Mouse (Mus musculus) heart, postnatal 14 days (tissue): ENCODE results near the gene Sell. TPM values are rescaled to one million over a fixed set of nuclear protein-coding genes. Genes with fewer than 3 reads are reported as not detected.
"Not testable (repeated sequence)": the region's sequence is repeated elsewhere in the genome, so short reads cannot be mapped to it uniquely, and the experiment has no call there.

Experiments used
- DNase-seq, 2 experiments: peaks; one replicate each; pipeline ENCODE4 v3.0.0; 2021 to 2022
- intact Hi-C: fragments of 180-260 bp; cut with DNase I; formaldehyde crosslinking; loops from one replicate; pipeline ENCODE4 v1.15.1; 2025
- long read RNA-seq, 2 experiments: library from polyadenylated mRNA; stranded (forward); transcript quantifications; one replicate each; pipeline ENCODE4 v2.0.0; 2021
- total RNA-seq, 2 experiments: library from RNA; stranded (reverse); gene quantifications; 2 replicates each; pipeline ENCODE4 v1.2.3; 2021

The Sell gene
- 1 to 10 TPM; 1.1 to 2.6 TPM for total RNA-seq
- long read RNA-seq, experiment 1 = 0 reads
- long read RNA-seq, experiment 2 = 0 reads

DNA sequence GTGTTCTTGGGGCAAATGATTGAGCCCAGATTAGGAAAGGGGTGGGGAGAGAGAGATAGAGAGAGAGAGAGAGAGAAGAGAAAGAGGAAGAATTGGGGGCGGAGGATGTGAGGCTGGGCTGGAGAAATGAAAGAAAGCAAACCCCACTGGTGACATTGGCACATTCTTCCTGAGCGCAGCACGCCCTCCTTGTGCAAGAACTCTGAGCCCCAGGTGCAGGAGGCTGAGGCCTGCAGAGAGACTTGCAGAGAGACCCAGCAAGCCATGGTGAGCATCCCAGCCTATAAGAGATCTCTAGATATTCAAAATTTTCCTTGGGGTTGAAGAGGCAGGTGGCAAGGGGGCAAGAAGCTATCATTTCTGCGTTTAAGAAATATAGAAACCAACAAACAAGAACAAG, at the start of gene Sell:
Sell (plus strand) TSS at position 58 of the 400 bp plus-strand sequence.
- no peak for DNase-seq
- intact Hi-C loops = loop anchor here (2.0 kb wide), 1 partner anchor 77 kb away; no protein-coding TSS in a partner anchor

DNA sequence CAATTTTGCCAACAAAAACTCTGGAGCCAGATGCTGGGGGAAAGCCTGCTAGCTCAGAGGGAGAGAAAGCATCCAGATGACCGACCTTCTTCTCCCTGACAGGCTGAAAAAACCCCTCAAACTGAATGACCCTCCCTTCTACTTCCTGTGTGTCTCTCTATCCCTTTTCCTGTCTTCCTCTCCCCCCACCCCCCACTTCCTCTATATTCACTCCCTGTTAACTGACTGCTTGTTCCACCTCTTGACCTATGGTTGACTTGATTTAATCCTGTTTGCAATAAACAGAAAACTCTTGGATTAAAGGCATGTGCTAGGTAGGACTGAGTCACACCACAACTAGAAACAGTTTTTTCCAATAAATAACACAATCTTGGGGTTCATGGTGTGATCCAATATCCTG, 47.2 kb upstream of the Sell start:
- no peak for DNase-seq
- intact Hi-C loops = loop anchor here (5.0 kb wide), 1 partner anchor 43 kb away; no protein-coding TSS in a partner anchor

DNA sequence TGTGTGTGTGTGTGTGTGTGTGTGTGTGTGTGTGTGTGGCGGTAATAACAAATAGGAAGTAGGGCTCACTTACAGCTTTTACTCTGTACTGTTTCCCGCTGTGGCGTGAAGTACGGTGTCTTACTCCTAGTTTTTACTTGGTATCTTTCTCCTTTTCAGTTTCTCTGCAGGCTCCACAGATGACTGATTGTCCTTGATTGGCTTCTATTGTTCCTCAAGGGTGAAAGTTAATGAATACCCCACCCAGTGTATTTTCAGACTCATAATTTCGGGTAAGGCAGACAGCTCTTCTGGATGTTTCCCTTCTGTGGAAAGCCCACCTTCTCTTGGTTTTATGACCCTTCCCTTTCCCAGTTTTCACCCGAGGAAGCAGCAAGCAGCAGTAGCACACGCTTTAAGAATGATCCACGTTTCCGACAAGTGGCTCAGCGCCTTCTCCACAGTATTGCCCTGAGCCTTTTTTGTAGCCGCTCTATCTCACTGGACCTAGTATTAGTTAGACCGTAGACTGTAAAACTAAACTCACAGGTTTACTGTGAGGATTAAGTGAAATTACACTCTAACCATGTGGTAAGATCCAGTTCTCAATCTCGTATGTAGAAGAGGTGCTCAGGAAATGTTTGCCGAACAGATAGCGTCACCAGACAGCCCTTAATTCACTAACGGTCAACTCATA, 43.4 kb upstream of the Sell start:
- DNase-seq = no peak
- intact Hi-C loops = no loop called here

DNA sequence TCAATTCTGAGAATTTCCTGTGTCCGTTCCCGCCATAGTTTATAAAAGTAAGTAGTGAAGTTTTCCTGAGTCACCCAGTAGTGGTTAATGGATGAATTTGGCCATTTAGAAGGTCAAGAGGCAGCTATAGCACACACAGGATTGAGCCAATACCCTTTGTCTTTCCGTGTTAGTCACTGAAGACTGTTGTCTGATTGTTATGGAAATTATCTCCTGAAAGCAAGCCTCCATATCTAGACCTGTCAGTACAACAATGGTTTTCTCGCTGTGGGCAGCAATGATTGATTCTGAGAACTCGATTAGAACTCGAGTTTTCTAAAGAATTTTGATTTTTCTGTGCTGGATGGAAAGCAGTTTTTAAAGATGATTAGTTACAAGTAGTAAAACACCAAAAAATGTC, 42.0 kb upstream of the Sell start:
- intact Hi-C loops = no loop called here
- no peak for DNase-seq

DNA sequence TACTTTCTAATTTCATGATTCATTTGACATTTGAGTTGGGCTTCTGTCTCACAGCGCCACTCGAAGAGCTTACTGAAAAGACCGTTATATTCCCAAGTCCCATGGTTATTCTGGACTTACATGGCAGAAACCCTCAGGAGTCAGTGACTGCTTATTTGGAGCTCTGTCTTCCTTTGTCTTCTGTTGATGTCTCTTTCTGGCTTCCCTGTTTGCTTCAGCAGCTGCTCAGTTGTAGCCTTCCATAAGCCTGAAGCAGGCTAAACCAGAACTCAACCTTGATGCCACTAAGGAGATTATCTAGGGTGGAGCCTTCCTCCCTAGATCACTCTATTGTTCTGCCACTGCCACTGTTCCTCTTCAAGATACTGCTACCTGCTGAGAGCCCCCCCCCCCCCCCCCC, 41.0 kb upstream of the Sell start:
- DNase-seq, intact Hi-C loops: not testable (repeated sequence)

DNA sequence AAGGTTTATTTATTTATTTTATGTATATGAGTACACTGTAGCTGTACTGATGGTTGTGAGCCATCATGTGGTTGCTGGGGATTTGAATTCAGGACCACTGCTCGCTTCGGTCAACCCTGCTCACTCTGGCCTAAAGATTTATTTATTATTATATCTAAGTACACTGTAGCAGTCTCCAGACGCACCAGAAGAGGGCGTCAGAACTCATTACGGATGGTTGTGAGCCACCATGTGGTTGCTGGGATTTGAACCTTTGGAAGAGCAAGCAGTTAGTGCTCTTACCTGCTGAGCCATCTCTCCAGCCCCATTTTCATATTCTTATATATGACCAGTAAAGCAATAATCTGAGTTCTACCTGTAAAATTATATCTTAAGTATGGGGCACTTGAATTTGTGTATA, 39.7 kb upstream of the Sell start:
- intact Hi-C loops, DNase-seq: not testable (repeated sequence)

DNA sequence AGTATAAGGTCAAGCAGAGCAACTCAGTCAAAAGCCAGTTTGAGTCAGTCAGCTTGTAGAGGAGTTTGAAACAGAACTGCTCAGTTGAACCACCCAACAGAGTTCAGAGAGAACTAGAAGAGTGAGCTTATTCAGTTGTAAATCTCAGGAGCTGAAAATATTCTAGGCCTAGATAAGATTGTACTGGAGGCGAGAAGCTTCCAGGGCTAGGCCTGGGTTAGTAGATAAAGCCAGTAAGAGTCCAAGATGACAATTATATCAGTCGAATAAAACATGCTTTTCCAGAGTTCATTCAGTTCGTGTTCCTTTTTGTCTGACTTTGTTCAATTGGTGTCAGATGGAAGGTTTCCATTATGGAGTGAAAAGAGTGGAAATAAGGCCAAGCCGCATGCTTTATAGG, 36.1 kb upstream of the Sell start:
- DNase-seq = no peak
- intact Hi-C loops = no loop called here

DNA sequence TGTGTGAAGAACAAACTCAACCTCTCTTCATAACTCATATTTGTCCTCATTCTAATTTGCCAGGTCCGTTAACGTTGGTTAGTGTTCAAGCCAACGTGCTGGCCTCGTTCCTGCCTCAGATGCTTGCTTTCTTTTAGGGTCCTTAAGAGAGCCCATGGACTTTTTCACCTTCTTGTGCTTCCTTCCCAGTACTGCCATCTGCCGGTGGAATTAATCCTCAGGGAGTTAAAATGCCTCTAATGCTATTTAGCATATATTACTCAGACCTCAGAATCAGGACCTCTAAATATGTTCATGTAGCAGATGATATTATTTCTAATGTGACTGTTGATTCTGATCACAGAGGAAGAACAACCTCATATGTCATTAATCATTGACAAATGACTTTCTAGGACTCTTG, 34.4 kb upstream of the Sell start:
- intact Hi-C loops = no loop called here
- DNase-seq = peak in 1 of 2 experiments; percentile 26

DNA sequence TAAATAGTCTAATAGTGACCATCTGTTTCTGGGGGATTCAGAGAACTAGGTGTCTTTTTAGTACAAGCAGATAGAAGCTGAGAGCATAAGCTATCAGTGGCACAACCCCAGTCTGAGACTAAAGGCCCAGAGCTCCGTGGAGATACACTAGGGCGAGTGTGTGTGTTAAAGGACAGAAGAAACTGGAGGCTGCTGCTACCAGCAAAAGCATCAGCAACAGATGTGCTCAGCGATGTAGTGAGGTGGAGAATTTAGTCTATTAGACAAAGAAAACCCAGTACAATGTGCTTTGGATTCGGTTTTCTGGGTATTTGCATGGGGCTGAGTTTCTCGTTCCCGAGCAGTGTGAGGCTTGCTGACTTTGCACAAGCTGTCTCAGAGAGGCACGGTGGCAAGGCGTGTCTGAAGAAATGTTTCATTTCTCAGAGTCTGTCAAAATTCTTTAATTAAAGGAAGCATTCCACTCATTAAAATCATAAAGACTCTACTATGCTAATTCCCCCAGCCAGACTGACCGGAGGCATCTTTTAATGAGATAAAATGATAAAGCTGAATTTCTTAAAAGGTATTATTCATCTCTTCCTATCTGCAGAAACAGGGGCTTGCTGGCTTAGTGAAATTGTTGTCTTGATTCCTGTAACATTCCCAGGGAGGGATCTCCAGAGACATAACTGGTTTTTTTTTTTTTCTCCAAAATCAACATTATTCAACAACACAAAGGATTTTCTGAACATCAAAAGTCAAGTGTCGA, 21.2 kb upstream of the Sell start:
- intact Hi-C loops = no loop called here
- DNase-seq = no peak

DNA sequence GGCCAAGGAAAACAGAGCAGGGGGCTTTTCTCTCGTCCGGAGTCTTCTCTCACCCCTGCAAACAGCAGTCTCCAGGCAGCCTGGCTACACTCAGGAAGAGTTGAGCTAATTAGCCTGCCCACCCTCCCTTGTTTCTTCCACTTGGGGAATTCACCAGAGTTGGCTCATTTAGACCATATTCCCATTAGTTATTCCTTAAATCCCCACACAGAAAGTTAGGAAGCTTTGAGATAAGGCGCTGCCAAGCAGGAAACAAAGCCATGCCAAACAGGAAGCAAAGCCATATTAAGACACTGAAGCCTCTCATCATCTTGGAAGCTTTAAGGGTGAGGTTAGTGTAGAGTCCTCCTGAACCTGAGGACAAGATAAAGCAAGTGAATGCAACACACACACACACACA, 18.2 kb upstream of the Sell start:
- peak; percentile 29 to 57 for DNase-seq
- intact Hi-C loops = no loop called here

DNA sequence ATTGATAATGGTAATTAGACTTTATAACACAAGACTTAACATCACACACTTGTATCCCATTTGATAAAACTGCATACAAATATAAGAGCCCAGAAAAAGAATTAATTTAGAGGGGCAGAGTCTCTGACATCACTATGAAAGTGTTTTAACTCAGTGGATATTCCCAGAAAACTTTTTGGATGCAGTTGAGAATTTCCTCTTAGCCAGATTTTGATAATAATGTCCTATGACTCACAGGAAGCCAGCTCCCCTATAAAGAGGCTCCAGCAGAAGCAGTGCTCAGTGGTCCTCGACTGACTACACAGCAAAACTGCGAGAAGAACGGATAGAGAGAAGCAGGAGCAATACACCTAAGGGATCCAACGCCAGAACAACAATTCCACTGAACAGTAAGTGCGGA, 13.8 kb upstream of the Sell start, which contains the start of gene Sele:
Sele (plus strand) TSS at position 301 of the 400 bp plus-strand sequence.
- DNase-seq = no peak
- intact Hi-C loops = loop anchor here (1.0 kb wide), 1 partner anchor 32 kb away; no protein-coding TSS in a partner anchor

DNA sequence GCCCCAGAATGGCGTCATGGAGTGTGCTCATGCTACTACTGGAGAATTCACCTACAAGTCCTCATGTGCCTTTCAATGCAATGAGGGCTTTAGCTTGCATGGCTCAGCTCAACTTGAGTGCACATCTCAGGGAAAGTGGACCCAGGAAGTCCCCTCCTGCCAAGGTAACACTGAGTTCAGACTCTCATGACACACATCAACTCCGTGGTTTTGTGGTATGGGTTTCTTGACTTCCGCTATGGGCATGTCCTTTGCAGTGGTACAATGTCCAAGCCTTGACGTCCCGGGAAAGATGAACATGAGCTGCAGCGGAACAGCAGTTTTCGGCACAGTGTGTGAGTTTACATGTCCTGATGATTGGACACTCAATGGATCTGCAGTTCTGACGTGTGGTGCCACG, 8.2 kb upstream of the Sell start:
- DNase-seq = no peak
- intact Hi-C loops = no loop called here

DNA sequence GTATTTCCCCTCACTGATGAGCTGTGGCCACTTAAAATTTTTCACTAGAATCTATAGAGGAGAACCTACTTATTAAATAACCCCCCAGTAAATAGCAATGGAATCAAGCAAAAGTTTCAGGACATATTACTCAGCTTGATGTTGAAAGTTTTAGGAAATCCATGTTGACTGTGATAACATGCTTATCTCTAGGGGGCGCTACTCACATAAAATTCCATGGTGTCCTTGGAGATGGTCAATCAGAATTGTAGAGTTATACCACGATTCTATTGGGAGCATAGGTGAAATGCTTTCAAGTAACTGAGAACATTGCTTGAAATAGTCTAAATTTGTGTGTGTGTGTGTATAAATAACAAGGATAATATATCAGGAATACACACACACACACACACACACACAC, 7.0 kb upstream of the Sell start:
- intact Hi-C loops = loop anchor here (5.0 kb wide), 1 partner anchor 42 kb away; no protein-coding TSS in a partner anchor
- no peak for DNase-seq

DNA sequence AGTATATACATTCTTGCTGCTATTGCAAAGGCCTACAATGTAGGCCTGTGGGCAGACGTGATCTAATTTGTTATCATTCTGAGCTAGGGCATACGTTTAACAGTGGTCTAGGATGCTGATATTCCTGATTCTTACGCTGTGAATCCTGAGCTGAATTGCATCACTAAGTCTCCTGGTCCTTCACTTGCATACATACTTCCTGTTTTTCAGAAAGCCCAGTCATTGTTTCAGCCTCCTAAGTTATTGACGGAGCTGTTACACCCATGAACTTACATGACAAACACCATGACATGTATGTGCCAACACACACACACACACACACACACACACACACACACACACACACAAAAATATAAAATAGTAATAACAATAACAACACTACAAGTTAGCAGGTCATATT, 1.7 kb upstream of the Sell start:
- intact Hi-C loops = loop anchor here (2.0 kb wide), 1 partner anchor 79 kb away; no protein-coding TSS in a partner anchor
- DNase-seq = no peak

DNA sequence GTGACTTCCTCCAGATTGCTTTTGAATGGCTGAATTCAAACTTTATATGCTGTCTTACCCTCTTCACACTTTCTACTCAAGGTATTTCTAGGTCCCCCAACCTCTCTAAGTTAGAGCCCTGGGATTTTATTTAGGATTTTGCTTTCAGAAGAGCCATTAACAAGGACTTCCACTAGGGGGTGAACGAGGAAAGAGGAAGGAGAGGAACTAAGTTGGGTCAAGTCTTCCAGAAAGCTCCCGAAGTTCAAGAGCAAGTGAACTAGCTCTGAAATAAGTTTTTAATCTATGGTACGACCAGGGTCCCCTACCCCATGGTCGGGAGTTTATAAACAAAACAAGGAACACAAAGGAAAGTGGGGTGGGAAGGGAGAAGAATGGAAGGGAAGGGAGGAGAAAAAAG, 504 bp upstream of the Sell start:
- intact Hi-C loops = loop anchor here (2.0 kb wide), 1 partner anchor 78 kb away; no protein-coding TSS in a partner anchor
- DNase-seq = peak in 1 of 2 experiments; percentile 24

DNA sequence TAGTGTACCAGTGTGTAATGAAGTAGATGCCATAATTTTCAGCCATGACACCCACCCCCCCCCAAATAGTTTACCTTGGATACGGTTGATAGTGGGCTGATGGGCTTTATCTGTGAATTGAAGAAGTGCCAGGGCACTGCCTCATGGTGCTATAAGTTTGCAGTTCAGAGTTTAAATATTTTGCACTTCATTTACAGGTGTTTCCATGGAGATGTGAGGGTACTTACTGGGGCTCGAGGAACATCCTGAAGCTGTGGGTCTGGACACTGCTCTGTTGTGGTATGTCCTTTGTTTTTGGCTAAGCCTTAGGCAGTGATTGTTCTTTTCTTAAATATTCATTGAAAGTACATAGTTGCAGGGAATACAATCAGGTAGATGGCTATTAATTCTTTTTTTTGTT, 1.1 kb downstream of the Sell start:
- DNase-seq = no peak
- intact Hi-C loops = no loop called here

DNA sequence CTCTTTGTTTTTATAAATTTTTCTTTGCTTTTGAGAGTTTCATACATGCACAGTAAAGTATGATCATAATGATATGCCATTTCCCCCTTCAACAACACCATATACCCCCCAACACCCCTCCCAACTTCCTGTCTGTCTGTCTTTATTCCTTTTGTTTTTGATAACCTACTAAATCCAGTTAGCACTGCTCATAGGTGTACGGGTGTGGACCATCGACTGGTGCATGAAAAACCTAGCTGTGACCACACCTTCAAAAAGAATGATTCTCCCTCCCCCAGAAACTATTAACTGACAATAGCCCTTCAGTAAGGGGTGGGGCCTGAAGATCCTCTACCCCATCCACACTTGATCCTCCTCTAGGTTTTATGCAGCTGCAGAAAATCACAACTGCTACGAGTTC, 2.0 kb downstream of the Sell start:
- no peak for DNase-seq
- intact Hi-C loops = no loop called here

DNA sequence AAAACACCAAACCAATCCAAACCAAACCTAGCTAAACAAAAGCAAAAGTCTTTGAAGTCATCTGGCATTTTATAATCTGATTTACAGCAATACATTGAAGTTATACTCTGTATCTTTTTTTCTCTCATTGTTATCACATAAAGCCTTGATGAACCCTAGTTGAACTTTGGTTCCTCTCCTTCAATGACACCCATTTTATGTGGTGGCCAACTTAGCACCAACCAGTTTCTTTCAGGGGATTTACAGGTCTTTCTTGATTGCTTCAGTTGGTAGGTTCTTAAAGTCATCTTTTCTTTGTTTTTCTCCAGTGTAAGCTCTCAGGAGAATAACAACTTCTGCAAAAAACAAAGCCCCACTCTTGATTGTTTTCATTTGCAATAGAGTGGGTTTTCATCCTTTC, 7.5 kb downstream of the Sell start:
- no peak for DNase-seq
- intact Hi-C loops = no loop called here

DNA sequence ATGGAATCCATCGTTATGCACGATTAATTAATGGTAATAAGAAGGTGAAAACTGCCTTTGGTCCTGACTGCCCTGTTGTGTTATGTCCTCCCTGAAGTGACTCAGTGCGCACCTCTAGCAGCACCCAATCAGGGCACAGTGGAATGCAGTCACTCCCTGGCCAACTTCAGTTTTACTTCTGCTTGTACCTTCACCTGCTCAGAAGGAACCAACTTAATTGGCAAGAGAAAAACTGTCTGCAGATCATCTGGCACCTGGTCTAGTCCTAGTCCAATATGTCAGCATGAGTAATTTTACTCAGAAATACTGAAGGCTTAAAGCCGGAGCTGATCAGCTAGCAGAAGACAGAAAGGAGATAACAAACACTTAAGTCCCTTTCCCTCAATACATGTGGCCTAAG, 8.7 kb downstream of the Sell start:
- intact Hi-C loops = no loop called here
- DNase-seq = no peak

DNA sequence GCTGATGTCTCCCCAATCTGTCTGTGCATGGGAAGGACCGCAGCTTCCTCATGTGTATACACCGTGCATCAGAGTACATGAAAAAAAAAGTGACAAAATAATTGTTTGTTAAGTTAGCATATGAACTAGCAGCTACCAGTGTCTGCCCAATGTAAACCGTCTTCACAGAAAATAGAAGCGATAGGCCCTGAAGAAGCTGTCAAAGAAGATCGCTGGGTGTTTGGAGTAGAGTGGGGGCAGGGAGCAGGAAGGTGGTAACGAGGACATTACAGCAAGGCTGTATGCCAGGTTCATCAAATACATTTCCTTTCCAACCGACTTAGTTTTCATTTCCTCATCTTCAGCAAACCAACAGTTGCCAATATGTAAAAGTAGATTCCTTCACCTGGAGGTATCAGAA, 9.3 kb downstream of the Sell start:
- intact Hi-C loops = no loop called here
- DNase-seq = no peak

DNA sequence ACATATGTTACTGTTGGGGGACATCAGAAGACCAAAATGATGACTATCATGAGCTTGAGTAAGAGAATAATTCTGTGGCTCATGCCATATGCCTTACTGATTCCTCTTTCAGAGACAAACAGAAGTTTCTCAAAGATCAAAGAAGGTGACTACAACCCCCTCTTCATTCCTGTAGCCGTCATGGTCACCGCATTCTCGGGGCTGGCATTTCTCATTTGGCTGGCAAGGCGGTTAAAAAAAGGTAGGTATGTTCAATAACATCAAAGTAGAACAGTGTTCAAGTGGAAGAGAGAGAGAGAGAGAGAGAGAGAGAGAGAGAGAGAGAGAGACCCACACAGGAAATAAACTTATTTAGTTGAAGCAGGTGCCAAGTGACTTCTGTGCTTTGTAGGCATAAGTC, 10.2 kb downstream of the Sell start:
- DNase-seq = no peak

DNA sequence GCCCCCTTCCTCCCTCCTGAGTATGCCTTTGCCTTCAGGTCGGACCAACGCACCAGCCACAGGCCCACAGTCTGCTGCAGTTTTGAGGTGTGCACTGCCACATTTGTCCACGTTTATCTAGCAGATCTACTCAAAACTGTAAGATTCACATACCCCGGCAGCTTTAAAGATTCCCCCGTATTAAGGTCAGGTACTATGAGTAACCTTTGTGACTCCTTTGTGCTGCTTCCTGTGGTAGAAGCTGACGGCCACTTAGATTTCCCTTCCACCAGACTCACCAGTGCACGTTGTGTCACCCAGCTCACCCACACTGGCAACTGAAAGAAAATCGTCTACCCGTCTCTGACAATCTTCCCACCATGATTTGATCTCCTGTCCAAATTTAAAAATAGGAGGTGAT, 11.3 kb downstream of the Sell start:
- no peak for DNase-seq
- intact Hi-C loops = no loop called here

More for the DNA sequence above, 10.2 kb downstream of the Sell start:
- intact Hi-C loops = no loop called here
